Mouse (Mus musculus) Muller cell, postnatal 12 days (primary cell): ENCODE measurements at regions not wholly inside any gene's neighbourhood (a gene's known extent, or its start where the extent isn't known, plus 50 kb on each side); places are given as distances from the start of the nearest gene placed in this dataset.
A peak's percentile ranks its signal among the peaks of the same experiment; 100 is the strongest.
"Not testable (repeated sequence)": the region's sequence is repeated elsewhere in the genome, so short reads cannot be mapped to it uniquely, and the experiment has no call there.

Experiments used
- DNase-seq: peaks from one replicate; pipeline ENCODE4 v3.0.0-alpha.2; 2015; ENCODE audit errors: inconsistent ontology term

DNA sequence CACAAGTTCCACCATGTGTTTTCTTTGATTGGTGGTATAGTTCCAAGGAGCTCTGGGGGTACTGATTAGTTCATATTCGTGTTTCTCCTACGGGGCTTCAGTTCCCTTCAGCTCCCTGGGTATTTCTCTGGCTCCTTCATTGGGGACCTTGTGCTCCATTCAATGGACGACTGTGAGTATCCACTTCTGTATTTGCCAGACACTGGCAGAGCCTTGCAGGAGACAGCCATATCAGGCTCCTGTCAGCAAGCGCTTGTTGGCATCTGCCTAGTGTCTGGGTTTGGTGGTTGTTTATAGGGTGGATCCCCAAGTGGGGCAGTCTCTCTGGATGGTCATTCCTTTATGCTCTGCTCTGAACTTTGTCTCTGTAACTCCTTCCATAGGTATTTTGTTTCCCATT is 1905.5 kb upstream of the Sel1l start:
- DNase-seq: not testable (repeated sequence)

DNA sequence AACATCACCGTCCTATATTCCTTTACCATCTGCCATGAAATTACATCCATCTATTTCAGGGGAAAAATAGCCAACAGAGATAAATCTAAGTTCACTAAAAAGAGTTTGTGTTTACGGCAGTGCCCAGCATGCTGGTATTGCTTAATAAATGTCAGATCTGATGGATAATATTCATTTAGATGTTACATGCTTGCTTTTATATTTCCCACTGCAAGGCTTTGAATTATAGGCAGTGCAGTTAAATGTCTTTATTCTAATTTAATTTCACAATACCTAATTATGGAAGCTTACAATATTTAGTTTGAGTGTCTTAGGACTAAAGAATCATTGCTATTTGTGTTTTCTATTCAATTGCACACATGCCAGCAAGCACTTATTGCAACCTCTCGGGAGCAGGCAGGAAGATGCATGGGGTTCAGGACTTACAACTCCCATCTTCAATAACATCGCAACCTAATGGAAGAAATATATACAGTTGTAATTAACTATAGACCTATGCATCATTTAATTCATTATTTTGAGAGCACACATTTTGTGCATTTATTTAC is 1899.4 kb upstream of the Sel1l start:
- DNase-seq: no peak

DNA sequence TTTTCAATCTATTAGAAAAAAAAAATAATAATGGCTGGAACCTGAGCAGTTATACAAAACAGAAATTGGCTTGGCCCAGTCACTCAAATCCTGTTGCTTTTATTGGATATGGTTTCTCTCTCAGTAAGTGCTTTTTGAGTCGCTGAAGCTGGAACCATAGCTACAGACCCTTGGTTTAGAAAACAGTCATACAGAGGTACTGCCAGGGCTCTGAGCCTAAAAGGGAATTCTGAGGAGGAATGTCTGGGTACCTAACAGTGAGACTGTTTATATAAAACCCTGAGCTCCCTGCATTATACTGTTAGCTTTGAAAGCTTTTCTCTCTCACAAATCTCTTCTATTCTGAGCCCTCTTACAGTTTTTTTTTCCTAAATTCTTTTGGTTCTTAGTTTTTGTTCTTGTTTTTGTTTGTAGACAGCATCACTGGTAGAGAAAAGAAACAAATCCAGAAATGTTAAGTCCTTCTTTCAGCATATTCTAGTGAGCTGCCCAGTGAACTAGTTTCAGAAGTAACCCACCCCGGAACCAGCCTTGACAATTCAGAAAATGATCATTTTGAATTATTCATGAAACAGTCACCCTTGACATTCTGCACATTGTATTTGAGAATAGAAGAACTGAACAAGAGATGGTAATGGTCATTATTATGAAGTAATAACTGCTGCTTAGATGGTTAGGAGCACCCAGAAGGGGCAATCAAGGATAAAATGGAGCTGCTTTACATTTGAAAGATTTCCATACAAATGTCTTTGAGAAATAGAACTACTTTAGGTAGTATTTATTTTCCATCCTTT is 1869.9 kb upstream of the Sel1l start:
- no peak for DNase-seq

DNA sequence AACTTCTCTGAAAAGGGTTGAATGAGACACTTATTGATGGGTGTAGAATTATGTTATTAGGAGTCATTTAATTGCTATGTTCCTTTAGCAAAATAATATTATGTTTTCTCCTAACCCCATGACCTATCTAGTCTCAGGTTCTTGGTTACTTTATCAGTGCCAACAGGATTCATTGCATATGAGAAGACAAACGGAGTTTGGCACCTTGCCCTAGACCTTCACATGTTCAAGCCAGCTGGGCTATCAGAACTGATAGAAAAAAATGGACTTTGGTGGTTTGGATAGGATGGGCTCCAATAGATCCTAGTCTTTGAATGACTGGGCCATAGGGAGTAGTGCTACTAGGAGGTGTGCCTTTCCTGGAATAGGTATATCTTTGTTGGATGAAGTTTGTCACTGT is 1857.0 kb upstream of the Sel1l start:
- no peak for DNase-seq

DNA sequence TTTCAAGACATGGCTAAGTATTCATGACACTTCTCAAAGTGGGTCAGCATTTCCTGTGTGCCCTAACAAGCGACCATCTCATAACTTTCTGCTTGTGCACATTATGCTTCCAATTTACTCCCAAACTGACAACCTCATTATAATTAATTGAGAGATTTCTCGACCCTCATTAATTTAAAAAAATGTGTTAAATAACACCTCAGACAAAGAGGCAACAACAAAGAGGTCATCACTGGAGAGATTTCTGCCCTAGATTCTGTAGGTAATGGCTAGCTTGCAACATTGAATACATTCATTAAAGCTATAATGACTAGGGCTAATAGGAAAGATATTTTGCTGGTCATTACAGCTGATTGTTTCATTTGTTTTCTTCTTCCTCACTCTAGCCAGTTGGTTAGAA is 1838.2 kb upstream of the Sel1l start:
- DNase-seq: peak; percentile 78

DNA sequence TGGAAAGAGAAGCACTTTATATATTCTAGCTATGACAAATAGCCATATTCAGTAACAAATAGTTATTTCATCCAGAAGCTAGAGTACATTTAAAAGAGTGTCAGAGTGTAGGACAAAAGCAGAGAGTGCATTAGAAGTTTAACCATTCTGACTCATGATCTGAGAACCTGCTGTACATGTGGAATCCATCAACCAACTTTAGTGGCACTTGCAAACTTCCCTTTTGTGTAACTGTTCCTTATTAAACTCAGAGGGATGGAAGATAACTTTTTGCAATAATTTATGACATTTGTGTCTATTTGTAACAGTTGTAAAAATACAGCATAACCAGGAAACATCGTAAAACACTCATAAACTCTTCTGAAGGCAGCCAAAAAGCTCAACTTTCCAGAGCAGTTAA is 1835.4 kb upstream of the Sel1l start:
- DNase-seq: no peak

DNA sequence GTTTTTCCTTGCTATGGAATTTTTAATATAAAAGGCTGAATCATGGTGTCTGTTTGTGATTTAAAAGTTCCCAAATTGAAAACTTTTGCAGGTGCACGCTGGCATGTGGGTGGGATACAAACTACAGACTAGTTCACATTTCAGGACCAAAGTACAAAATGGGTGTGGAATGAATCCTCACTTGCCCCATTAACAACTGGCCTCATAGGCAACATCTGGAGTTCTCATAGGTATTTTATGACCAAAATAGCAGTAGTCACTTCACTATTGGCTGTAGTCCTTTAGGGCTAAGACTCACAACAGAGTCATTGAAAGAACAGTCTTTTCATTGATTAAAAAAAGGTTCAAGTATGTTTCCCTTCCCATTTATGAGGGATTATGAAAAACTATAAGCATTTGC is 1828.5 kb upstream of the Sel1l start:
- DNase-seq: no peak

DNA sequence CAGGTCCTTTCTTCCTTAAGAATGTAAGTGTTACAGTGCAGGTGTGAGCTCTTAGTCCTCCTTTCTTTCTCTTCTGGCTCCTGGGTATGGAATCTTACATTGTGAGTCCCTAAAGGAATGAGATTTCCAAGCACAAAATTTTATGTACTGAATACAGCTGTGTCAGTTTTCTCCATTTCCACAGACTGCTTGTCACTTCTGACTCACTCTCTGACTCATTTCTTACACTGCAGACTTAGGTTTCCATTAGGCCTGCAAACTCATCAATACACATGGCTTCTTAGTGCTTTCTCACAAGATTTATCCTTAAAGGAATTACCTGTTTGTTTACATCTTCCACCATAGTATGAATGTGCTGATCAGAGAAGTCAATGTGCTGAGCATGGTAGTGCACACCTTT is 1826.1 kb upstream of the Sel1l start:
- DNase-seq: peak; percentile 26

DNA sequence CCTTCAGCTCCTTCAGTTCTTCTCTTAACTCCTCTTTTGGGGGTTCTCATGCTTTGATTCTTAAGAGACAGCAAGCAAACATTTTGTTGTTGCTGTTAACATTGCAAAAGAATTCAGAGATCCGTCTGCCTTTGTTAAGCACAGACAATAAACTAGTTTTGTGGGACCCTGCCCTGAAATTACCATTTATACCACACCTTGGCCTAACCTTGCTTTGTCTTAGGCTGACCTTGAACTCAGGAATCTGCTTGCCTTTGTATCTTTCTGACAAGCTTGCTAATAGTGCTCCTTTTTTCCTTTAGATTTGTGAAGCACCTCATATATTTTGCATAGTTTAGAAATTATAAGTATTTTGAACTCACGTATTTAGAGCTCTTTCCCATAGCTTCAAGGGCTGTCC is 1820.3 kb upstream of the Sel1l start:
- no peak for DNase-seq

DNA sequence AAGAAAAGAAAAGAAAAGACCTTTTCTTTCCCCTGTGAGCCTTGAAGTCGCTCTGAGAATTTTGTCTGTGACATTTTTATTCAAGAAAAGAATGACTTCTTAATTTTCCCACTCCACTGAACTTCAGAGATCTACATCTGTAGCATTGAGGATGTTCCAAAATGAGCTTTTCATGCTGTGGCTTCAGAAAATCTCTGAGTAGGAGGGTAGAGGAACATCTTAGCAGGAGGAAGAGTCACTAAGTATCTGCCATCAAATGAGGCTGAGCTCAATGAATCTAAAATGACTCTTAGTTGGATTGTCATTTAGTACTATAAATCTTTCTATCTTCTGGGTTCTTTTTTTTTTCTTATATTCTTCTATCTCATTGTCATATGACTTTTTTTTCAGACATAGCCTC is 1817.8 kb upstream of the Sel1l start:
- DNase-seq: no peak
